Comparison of ENCODE assay signal across 24 mouse cellular contexts in the genomic region with DNA sequence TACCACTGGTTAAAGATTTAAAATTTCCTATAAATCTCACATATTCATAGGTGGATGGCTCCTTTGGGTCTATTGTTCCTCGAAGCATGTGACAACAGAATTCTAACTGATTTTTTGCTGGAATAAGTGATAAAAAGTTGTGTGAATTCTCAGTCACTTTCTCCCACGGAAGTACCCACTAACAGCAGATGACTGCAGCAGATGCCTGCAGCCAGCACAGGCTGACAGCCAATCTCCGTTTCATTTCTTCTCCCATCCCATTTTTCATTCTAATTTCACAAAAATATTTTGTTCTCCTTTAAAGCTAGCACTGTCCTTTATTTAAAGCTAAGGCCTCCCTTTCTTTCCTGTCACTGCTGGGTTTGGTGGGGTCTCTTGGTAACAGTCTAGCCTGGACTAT. TPM values are rescaled to one million over a fixed set of nuclear protein-coding genes. Genes with fewer than 3 reads are reported as not detected.
DNase-seq lines count a peak whose midpoint lies in the region; TF ChIP-seq lines count a peak whose summit lies in the region.
"Had no signal": no experiment of that assay in that cellular context is flagged by ENCODE, and none has a peak within 500 bp of the region (broad histone marks: within the 10 kb centered on the region; RNA-seq: fewer than 3 reads in every experiment).

No protein-coding gene starts in this region.

- peak; percentile 21 to 38 for DNase-seq in frontal cortex, postnatal 36 days (ENCODE audit: low spot score in 2 of 2)
- DNase-seq in frontal cortex, postnatal 25 days (ENCODE audit: low spot score in 2 of 2): no peak
- DNase-seq in right cerebral cortex, adult 2 months (ENCODE audit: low spot score in 2 of 2): peak; percentile 19 to 20
- DNase-seq in right cerebral cortex, postnatal 14 days: no peak
- peak; percentile 65 to 69 for DNase-seq in layer of hippocampus, postnatal 36 days
- no peak for DNase-seq in kidney, adult 2 months
- no peak for DNase-seq in adipocyte (ENCODE audit: low spot score)
- DNase-seq: cerebellum, adult 11-12 months; cerebellum, postnatal 10 days; gastrocnemius, postnatal 10 days; heart, adult 18-20 months; heart, postnatal 10 days; kidney, postnatal 4 days; left cerebral cortex, postnatal 4 days; lung, embryonic 14.5 days; thymus, postnatal 4 days had no signal

- 86% methylated on average over 3 of the region's 3 CpGs for WGBS in kidney, adult 2 months

- no peaks in the 10 kb centered on the region for H3K4me1 ChIP-seq in kidney, adult 2 months (ENCODE audit: control insufficient read depth, insufficient read depth, low read length)
- H3K4me1 ChIP-seq: forebrain, embryonic 10.5 days; heart, embryonic 12.5 days; hindbrain, embryonic 12.5 days; kidney, embryonic 15.5 days; limb, embryonic 15.5 days; neural tube, embryonic 15.5 days had no signal

- TF ChIP-seq CTCF in kidney, adult 2 months (conservative IDR thresholded peaks at IDR 0.05; ENCODE audit: insufficient read depth, insufficient read length, low read depth, low read length): no peak

- H3K4me3 ChIP-seq in kidney, adult 2 months (ENCODE audit: insufficient read depth, low read depth, low read length): no peak overlapping the region
- H3K4me3 ChIP-seq: forebrain, embryonic 10.5 days; heart, embryonic 12.5 days; hindbrain, embryonic 12.5 days; kidney, embryonic 15.5 days; limb, embryonic 15.5 days; midbrain, embryonic 12.5 days; neural tube, embryonic 15.5 days had no signal

- H3K27ac ChIP-seq in kidney, adult 2 months (ENCODE audit: insufficient read depth, low read depth, low read length): no peak overlapping the region
- H3K27ac ChIP-seq: forebrain, embryonic 10.5 days; hindbrain, embryonic 12.5 days; kidney, embryonic 15.5 days; limb, embryonic 15.5 days; liver, embryonic 14.5 days; midbrain, embryonic 12.5 days; neural tube, embryonic 15.5 days had no signal

- H3K27me3 ChIP-seq in kidney, adult 2 months (replicated peaks; ENCODE audit: control insufficient read depth, insufficient read depth, low read length): no peaks in the 10 kb centered on the region
- H3K27me3 ChIP-seq: heart, embryonic 12.5 days; hindbrain, embryonic 12.5 days; kidney, embryonic 15.5 days; limb, embryonic 15.5 days; midbrain, embryonic 12.5 days; neural tube, embryonic 15.5 days had no signal

- TF ChIP-seq POLR2A in kidney, adult 2 months (IDR thresholded peaks at IDR 0.05; ENCODE audit: low read depth, low read length): no peak

- no peaks in the 10 kb centered on the region; the same call in 1 of the 2 replicates for H3K36me3 ChIP-seq in kidney, adult 2 months (ENCODE audit: control insufficient read depth, insufficient read depth, low read length)

RNA-seq across cellular contexts. Expression of gene Clock, which starts 59.2 kb away (rescaled TPM):
- 10 to 100 TPM; 49.8 to 54.8 TPM for total RNA-seq in layer of hippocampus, postnatal 36 days (2021)
- polyA plus RNA-seq in kidney, adult 2 months (2012; rRNA removed): 13.9 and 14.4 TPM in 2 replicates

Comparison
In these comparisons a context has a peak if more than half of its experiments do, and no peak if none do; other contexts are left out.
1. DNase-seq: peak in frontal cortex, postnatal 36 days (2 of 2), right cerebral cortex, adult 2 months (2 of 2) and layer of hippocampus, postnatal 36 days (2 of 2); none in frontal cortex, postnatal 25 days (0 of 2), right cerebral cortex, postnatal 14 days (single experiment), kidney, adult 2 months (single experiment) and adipocyte (single experiment).